Mouse (Mus musculus): Measurements from ENCODE around the gene Uck1. TPM values are rescaled to one million over a fixed set of nuclear protein-coding genes. Genes with fewer than 3 reads are reported as not detected.
A peak's percentile ranks its signal among the peaks of the same experiment; 100 is the strongest.

Uck1 gene
- polyA plus RNA-seq, 1 experiment from 2014 or later = 95.8 TPM

DNA sequence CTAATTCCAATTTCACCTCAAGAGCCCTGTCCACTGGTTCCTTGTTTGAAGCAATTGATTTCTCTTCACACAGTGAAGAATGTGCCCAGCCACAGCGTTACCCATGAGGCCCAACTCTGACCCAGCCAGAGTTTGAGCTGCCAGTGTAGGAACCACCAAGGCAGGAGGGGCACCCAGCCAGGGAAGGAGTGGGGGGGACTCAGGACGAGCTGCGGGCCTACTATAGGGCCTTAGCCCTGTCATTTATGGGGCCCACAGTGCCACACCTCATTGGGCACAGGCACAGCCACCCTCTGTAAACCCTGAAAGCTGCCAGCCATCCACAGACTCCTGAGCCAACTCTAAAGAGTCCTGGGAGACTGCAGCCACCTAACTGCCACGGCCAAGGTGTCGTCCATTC lies 5.4 kb downstream of the Uck1 start:
- WGBS = 88% methylated on average over 5 of the region's 5 CpGs
- H3K27me3 ChIP-seq (replicated peaks) = no peaks in the 10 kb centered on the region
- H3K27ac ChIP-seq (replicated peaks) = no peak overlapping the region
- H3K4me1 ChIP-seq = peaks cover 10% of the 10 kb centered on the region
- H3K9ac ChIP-seq (replicated peaks) = no peak overlapping the region
- H3K9me3 ChIP-seq (replicated peaks) = no peaks in the 10 kb centered on the region
- no peak for ATAC-seq (ENCODE audit: low FRiP score)
- no peak overlapping the region for H3K4me3 ChIP-seq (replicated peaks)
- peaks cover 73% of the 10 kb centered on the region for H3K36me3 ChIP-seq
- H3K4me2 ChIP-seq = no peak overlapping the region

DNA sequence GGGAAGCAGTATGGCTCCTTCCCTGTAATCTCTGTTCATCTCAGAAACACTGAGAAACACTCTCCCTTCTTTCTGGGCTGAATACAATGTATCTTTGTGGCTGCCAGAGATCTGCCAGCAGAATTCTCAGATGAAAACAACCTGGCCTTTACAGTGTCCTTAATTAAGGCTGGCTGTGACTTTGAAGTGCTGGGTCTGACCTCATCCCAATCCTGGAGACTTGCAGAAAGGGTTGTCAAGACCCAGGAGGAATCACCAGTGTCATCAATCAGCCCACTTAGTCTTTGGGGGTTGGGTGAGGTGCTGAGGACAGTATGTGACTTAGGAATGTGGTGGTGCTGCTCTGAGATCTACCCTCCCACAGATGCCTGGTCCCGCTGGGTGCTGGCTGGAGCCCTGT lies 6.6 kb downstream of the Uck1 start:
- ATAC-seq (ENCODE audit: low FRiP score) = no peak
- no peak overlapping the region for H3K4me3 ChIP-seq (replicated peaks)
- H3K9me3 ChIP-seq (replicated peaks) = no peaks in the 10 kb centered on the region
- no peak overlapping the region for H3K9ac ChIP-seq (replicated peaks)
- H3K27ac ChIP-seq (replicated peaks) = no peak overlapping the region
- H3K4me1 ChIP-seq = no peaks in the 10 kb centered on the region
- H3K36me3 ChIP-seq = peaks cover 82% of the 10 kb centered on the region
- whole genome bisulfite sequencing = 91% methylated on average over 1 of the region's 1 CpGs
- no peak overlapping the region for H3K4me2 ChIP-seq
- no peaks in the 10 kb centered on the region for H3K27me3 ChIP-seq (replicated peaks)

DNA sequence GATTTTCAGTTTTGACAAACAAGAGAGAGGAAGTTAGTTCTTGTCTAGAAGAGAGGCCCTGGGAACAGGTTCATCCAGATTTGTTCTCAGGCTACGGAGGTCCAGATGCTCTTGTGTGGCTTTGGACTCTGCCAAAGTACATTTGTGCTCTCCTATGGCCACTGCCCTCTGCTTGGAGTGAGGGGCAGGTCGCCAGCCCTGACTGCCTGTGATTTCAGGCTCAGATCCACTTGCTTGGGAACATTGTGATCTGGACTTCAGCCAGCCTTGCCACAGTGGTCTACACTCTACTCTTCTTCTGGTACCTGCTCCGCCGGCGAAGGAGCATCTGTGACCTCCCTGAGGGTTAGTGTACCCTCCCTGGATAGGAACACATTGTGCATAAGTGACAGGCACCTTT lies 7.3 kb downstream of the Uck1 start:
- Histone ChIP-seq H3K4me2 (no peak overlapping the region), H3K4me3 (replicated peaks) (no peak overlapping the region), H3K36me3 (peaks cover 85% of the 10 kb centered on the region), H3K27ac (replicated peaks) (no peak overlapping the region), H3K27me3 (replicated peaks) (no peaks in the 10 kb centered on the region), H3K9ac (replicated peaks) (no peak overlapping the region), H3K9me3 (replicated peaks) (no peaks in the 10 kb centered on the region), H3K4me1 (no peaks in the 10 kb centered on the region)
- 93% methylated on average over 5 of the region's 5 CpGs for WGBS
- ATAC-seq (ENCODE audit: low FRiP score) = no peak

DNA sequence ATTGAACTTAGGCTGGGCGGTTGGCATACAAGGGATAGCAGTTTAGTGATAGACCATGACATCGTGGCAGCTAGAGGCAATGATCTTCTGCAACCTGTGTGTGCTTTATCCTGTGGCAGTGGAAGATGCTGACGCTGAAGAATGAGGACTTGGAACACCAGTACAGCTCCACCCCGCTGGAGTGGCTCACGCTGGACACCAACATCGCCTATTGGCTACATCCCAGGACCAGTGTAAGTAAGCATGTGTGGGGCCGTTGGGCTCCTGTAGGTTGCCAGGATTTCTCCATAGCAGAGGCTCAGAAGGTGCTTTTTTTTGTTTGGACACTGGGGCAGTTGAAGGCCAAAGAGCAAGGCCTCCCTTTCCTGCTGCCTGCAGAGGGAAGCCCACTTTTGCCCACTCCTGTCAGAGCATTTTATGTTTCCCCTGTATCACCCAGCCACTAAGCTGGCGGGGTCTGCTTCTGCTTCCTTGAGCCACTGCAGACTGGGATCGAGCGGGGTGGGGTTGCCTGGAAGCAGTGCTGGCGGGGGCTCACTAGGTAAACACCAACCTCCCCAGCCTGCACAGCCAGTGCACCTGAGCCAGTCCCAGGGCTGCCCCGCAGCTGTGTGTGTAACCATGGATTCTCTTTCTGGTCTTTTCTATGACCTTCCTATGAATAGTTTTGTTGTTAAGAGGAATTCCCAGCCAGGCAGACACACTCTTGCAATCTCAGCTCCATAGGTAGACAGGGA lies 8.0 kb downstream of the Uck1 start:
- H3K36me3 ChIP-seq = peaks cover 83% of the 10 kb centered on the region
- no peaks in the 10 kb centered on the region for H3K27me3 ChIP-seq (replicated peaks)
- H3K9ac ChIP-seq (replicated peaks) = no peak overlapping the region
- no peak overlapping the region for H3K4me2 ChIP-seq
- WGBS = 88% methylated on average over 12 of the region's 12 CpGs
- H3K27ac ChIP-seq (replicated peaks) = no peak overlapping the region
- ATAC-seq (ENCODE audit: low FRiP score) = no peak
- H3K4me1 ChIP-seq = no peaks in the 10 kb centered on the region
- H3K4me3 ChIP-seq (replicated peaks) = no peak overlapping the region
- H3K9me3 ChIP-seq (replicated peaks) = no peaks in the 10 kb centered on the region

DNA sequence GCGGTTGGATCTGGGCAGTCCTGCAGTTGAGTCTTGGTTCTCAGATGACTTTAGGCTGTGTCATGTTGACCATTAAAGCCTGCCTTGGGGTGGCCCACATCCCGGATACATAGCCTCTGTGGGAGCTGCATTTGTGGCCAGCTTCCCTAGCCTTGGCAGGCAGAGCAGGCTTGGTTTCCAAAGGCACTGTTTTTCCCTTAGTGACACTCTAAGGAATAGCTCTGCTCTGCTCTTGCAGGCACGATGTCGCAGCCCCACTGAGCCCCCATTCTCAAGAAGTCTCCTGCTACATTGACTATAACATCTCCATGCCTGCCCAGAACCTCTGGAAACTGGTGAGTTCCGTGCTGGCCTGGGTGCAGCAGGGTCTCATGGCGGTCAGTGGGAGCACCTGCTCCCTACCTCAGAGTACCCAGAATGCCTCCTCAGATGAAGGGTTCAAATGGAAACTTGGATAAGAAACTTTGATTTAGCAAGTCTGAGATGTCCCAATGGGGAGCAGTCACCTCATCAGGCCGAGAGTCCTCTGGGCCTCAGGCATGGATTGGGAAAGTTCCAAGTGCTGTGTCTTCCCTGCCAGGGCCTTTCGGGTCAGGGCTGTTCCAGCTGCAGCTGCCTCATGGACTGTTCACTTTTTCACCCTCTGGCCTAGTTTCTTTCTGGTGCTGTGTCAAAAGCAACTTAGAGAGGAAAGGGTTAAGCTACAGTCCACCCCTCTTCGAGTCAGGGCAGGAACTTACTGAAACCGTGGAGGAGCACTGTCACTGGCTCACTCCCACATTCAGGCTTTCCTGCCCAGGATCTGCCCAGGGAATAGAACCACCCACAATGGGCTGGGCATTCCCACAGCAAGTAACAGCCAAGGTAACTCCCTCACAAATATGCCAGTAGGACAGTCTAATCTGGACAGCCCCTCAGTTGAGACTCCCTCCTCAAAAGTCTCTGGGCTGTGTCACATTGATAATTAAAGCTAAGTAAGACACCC lies 11.3 kb downstream of the Uck1 start:
- H3K4me3 ChIP-seq (replicated peaks) = no peak overlapping the region
- H3K27me3 ChIP-seq (replicated peaks) = no peaks in the 10 kb centered on the region
- 84% methylated on average over 10 of the region's 10 CpGs for WGBS
- H3K36me3 ChIP-seq = peaks cover 91% of the 10 kb centered on the region
- H3K9me3 ChIP-seq (replicated peaks) = no peaks in the 10 kb centered on the region
- no peak overlapping the region for H3K27ac ChIP-seq (replicated peaks)
- no peak overlapping the region for H3K4me2 ChIP-seq
- no peak for ATAC-seq (ENCODE audit: low FRiP score)
- no peak overlapping the region for H3K9ac ChIP-seq (replicated peaks)
- no peaks in the 10 kb centered on the region for H3K4me1 ChIP-seq

- no peaks in the 10 kb centered on the region for H3K27me3 ChIP-seq (replicated peaks)
- no peak overlapping the region for H3K27ac ChIP-seq (replicated peaks)
- WGBS = 88% methylated on average over 4 of the region's 4 CpGs
- no peaks in the 10 kb centered on the region for H3K9me3 ChIP-seq (replicated peaks)
- no peak for ATAC-seq (ENCODE audit: low FRiP score)
- H3K4me2 ChIP-seq = no peak overlapping the region
- no peak overlapping the region for H3K9ac ChIP-seq (replicated peaks)
- H3K4me3 ChIP-seq (replicated peaks) = no peak overlapping the region
- H3K36me3 ChIP-seq = peaks cover 86% of the 10 kb centered on the region
- H3K4me1 ChIP-seq = no peaks in the 10 kb centered on the region
These were observed 13.2 kb downstream of the Uck1 start for GRCm38 (mm10) chr2:32246741-32247140.

DNA sequence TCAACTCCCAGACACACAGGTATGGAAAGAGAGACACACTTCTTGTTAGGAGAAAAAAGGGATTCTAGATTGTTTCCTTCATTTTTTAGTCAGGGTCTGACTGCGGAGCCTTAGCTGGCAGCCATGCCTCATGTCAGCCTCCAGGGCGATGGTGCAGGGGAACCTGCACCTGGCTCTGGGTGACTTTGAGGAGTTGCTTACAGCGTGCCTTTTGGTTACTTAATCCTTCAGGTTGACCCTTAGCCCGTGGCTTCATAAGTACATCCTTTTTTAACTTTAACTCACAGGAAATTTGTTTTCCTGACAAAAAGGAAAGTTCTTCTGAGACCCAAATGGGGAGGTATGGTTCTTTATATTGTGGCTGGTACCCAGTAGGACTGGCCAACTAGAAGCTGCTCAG lies 17.0 kb downstream of the Uck1 start:
- H3K27ac ChIP-seq (replicated peaks) = no peak overlapping the region
- peaks cover 2% of the 10 kb centered on the region; the same call in 1 of the 2 replicates for H3K4me1 ChIP-seq
- WGBS = 90% methylated on average over 4 of the region's 4 CpGs
- no peak overlapping the region for H3K9ac ChIP-seq (replicated peaks)
- no peaks in the 10 kb centered on the region for H3K27me3 ChIP-seq (replicated peaks)
- no peaks in the 10 kb centered on the region for H3K9me3 ChIP-seq (replicated peaks)
- no peak for ATAC-seq (ENCODE audit: low FRiP score)
- peaks cover 60% of the 10 kb centered on the region for H3K36me3 ChIP-seq
- no peak overlapping the region for H3K4me2 ChIP-seq
- H3K4me3 ChIP-seq (replicated peaks) = no peak overlapping the region

DNA sequence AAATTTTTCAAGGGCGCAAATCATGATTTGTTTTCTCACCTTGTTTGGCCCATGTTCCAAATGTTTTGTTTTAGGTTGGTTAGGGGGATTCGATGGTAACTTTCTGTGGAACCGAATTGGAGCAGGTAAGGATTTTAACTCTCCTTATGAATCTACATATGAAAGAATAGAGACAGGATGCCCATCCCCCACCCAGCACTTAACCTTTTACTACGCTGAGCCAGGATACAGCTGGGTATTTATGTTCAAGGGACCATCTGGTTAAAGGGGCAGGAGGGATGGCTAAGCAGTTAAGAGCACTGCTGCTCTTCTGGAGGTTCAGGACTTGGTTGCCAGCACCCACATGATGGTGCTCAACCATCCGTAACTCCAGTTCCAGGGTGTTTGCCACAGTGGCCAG lies 19.4 kb downstream of the Uck1 start:
- Histone ChIP-seq H3K9ac (replicated peaks) (no peak overlapping the region), H3K4me1 (peaks cover 14% of the 10 kb centered on the region), H3K4me3 (replicated peaks) (no peak overlapping the region), H3K27ac (replicated peaks) (no peak overlapping the region), H3K9me3 (replicated peaks) (no peaks in the 10 kb centered on the region), H3K36me3 (peaks cover 40% of the 10 kb centered on the region), H3K4me2 (no peak overlapping the region), H3K27me3 (replicated peaks) (no peaks in the 10 kb centered on the region)
- WGBS = 78% methylated on average over 5 of the region's 5 CpGs
- no peak for ATAC-seq (ENCODE audit: low FRiP score)

GRCm38 (mm10) chr2:32238708-32239435 lies 21.1 kb downstream of the Uck1 start:
- H3K9me3 ChIP-seq (replicated peaks) = no peaks in the 10 kb centered on the region
- peaks cover 26% of the 10 kb centered on the region for H3K4me1 ChIP-seq
- no peak overlapping the region for H3K4me3 ChIP-seq (replicated peaks)
- no peak overlapping the region for H3K4me2 ChIP-seq
- no peak overlapping the region for H3K27ac ChIP-seq (replicated peaks)
- ATAC-seq (ENCODE audit: low FRiP score) = no peak
- peaks cover 26% of the 10 kb centered on the region for H3K36me3 ChIP-seq
- no peaks in the 10 kb centered on the region for H3K27me3 ChIP-seq (replicated peaks)
- 92% methylated on average over 9 of the region's 9 CpGs for WGBS
- no peak overlapping the region for H3K9ac ChIP-seq (replicated peaks)

DNA sequence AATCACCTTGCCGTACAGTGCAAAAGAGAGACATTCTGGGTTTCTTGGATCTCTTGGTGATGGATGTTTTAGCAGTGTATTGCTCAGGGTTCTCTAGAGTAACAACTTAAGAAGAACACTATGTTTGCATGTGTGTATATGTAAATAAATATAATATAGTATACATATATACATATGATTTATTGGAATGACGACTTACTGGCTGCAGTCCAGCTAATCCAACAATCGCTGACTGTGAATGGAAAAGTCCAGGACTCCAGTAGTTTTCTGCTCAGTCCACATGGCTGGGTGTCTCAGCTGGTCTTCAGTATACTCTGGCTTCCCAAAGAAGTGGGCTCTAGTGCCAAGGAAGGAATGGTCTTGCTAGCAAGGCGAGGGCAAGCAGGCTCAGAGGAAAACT lies 22.4 kb downstream of the Uck1 start:
- ATAC-seq (ENCODE audit: low FRiP score) = no peak
- WGBS = 42% methylated on average over 4 of the region's 4 CpGs
- peak overlapping the region; percentile 79; the same call in 1 of the 2 replicates for H3K27ac ChIP-seq (replicated peaks)

GRCm38 (mm10) chr2:32236760-32237487 lies 23.0 kb downstream of the Uck1 start:
- Histone ChIP-seq H3K4me1 (peaks cover 26% of the 10 kb centered on the region), H3K27ac (replicated peaks) (peak overlapping the region; percentile 79), H3K4me2 (peak overlapping the region; percentile 89), H3K36me3 (peaks cover 32% of the 10 kb centered on the region), H3K9ac (replicated peaks) (peak overlapping the region; percentile 58), H3K27me3 (replicated peaks) (no peaks in the 10 kb centered on the region), H3K9me3 (replicated peaks) (no peaks in the 10 kb centered on the region), H3K4me3 (replicated peaks) (peak overlapping the region; percentile 68)
- 0% methylated on average over 20 of the region's 20 CpGs for WGBS
- peak; percentile 60 for ATAC-seq (ENCODE audit: low FRiP score)

More for the DNA sequence above, 22.4 kb downstream of the Uck1 start:
- H3K4me1 ChIP-seq = peaks cover 26% of the 10 kb centered on the region
- peak overlapping the region; percentile 68 for H3K4me3 ChIP-seq (replicated peaks)
- H3K9ac ChIP-seq (replicated peaks) = peak overlapping the region; percentile 58; the same call in 1 of the 2 replicates
- no peaks in the 10 kb centered on the region for H3K27me3 ChIP-seq (replicated peaks)
- peaks cover 28% of the 10 kb centered on the region for H3K36me3 ChIP-seq
- no peaks in the 10 kb centered on the region for H3K9me3 ChIP-seq (replicated peaks)
- H3K4me2 ChIP-seq = peak overlapping the region; percentile 89
